Mouse (Mus musculus): ENCODE measurements around the gene A2ml1. TPM values are rescaled to one million over a fixed set of nuclear protein-coding genes. Genes with fewer than 3 reads are reported as not detected.

A2ml1 gene
- polyA plus RNA-seq, 2 experiments: 7.9 to 12.7 TPM

- H3K4me2 ChIP-seq (ENCODE audit: low read depth): no peak overlapping the region
- WGBS (ENCODE audit: insufficient replicate concordance): 60% methylated on average over 5 of the region's 5 CpGs
- no peak for ATAC-seq (ENCODE audit: insufficient read depth)
Measured at GRCm38 (mm10) chr6:128504743-128505142, 76.7 kb downstream of the A2ml1 start.

GRCm38 (mm10) chr6:128495346-128495745 lies 86.1 kb downstream of the A2ml1 start:
- no peaks in the 10 kb centered on the region for H3K27me3 ChIP-seq (ENCODE audit: control insufficient read depth, insufficient read depth, low read length)
- 47% methylated on average over 1 of the region's 1 CpGs for WGBS (ENCODE audit: insufficient replicate concordance)
- DNase-seq (ENCODE audit: low read depth in 3 of 3, low spot score in 3 of 3) (no peak), ATAC-seq (ENCODE audit: insufficient read depth) (no peak)
- H3K27ac ChIP-seq: no peak overlapping the region
- no peak overlapping the region for H3K9ac ChIP-seq (replicated peaks)
- no peak overlapping the region for H3K4me3 ChIP-seq (ENCODE audit: insufficient read depth in 1 of 2, low read depth in 2 of 2, low read length in 2 of 2)
- no peaks in the 10 kb centered on the region for H3K4me1 ChIP-seq (replicated peaks; ENCODE audit: control insufficient read depth in 2 of 2, insufficient read depth in 2 of 2, low read length in 1 of 2)
- TF ChIP-seq EP300 (IDR thresholded peaks at IDR 0.05; ENCODE audit: low read depth) (no peak), CTCF (IDR thresholded peaks at IDR 0.05; ENCODE audit: low read depth) (no peak)
- no peaks in the 10 kb centered on the region; the same call in 1 of the 2 replicates for H3K36me3 ChIP-seq (replicated peaks; ENCODE audit: control insufficient read depth, insufficient read depth, low read depth)
- H3K4me2 ChIP-seq (ENCODE audit: low read depth): no peak overlapping the region
- no peaks in the 10 kb centered on the region for H3K9me3 ChIP-seq (ENCODE audit: control insufficient read depth, low read length)

More at GRCm38 (mm10) chr6:128504743-128505142, 76.7 kb downstream of the A2ml1 start:
- Histone ChIP-seq H3K27me3 (ENCODE audit: control insufficient read depth, insufficient read depth, low read length) (no peaks in the 10 kb centered on the region), H3K36me3 (replicated peaks; ENCODE audit: control insufficient read depth, insufficient read depth, low read depth) (no peaks in the 10 kb centered on the region), H3K9me3 (ENCODE audit: control insufficient read depth, low read length) (no peaks in the 10 kb centered on the region), H3K9ac (replicated peaks) (no peak overlapping the region), H3K4me3 (ENCODE audit: insufficient read depth in 1 of 2, low read depth in 2 of 2, low read length in 2 of 2) (no peak overlapping the region), H3K27ac (no peak overlapping the region), H3K4me1 (replicated peaks; ENCODE audit: control insufficient read depth in 2 of 2, insufficient read depth in 2 of 2, low read length in 1 of 2) (no peaks in the 10 kb centered on the region)
- no peak for TF ChIP-seq EP300 (IDR thresholded peaks at IDR 0.05; ENCODE audit: low read depth)
- TF ChIP-seq CTCF (IDR thresholded peaks at IDR 0.05; ENCODE audit: low read depth): no peak
- no peak for DNase-seq (ENCODE audit: low read depth in 3 of 3, low spot score in 3 of 3)

- H3K4me3 ChIP-seq (ENCODE audit: insufficient read depth in 1 of 2, low read depth in 2 of 2, low read length in 2 of 2): no peak overlapping the region
- H3K36me3 ChIP-seq (replicated peaks; ENCODE audit: control insufficient read depth, insufficient read depth, low read depth): no peaks in the 10 kb centered on the region; the same call in 1 of the 2 replicates
- WGBS (ENCODE audit: insufficient replicate concordance): 56% methylated on average over 15 of the region's 15 CpGs
- H3K27ac ChIP-seq: no peak overlapping the region
- H3K9me3 ChIP-seq (ENCODE audit: control insufficient read depth, low read length): no peaks in the 10 kb centered on the region
- no peak overlapping the region for H3K4me2 ChIP-seq (ENCODE audit: low read depth)
- TF ChIP-seq CTCF (IDR thresholded peaks at IDR 0.05; ENCODE audit: low read depth) (no peak), EP300 (IDR thresholded peaks at IDR 0.05; ENCODE audit: low read depth) (no peak)
- H3K9ac ChIP-seq (replicated peaks): no peak overlapping the region
- DNase-seq (ENCODE audit: low read depth in 3 of 3, low spot score in 3 of 3) (no peak), ATAC-seq (ENCODE audit: insufficient read depth) (no peak)
- H3K27me3 ChIP-seq (ENCODE audit: control insufficient read depth, insufficient read depth, low read length): no peaks in the 10 kb centered on the region
- no peaks in the 10 kb centered on the region for H3K4me1 ChIP-seq (replicated peaks; ENCODE audit: control insufficient read depth in 2 of 2, insufficient read depth in 2 of 2, low read length in 1 of 2)
Measured at GRCm38 (mm10) chr6:128494646-128495331, 86.6 kb downstream of the A2ml1 start.

GRCm38 (mm10) chr6:128491916-128492315 lies 89.5 kb downstream of the A2ml1 start:
- H3K27me3 ChIP-seq (ENCODE audit: control insufficient read depth, insufficient read depth, low read length): no peaks in the 10 kb centered on the region
- 71% methylated on average over 4 of the region's 4 CpGs for WGBS (ENCODE audit: insufficient replicate concordance)
- H3K9ac ChIP-seq (replicated peaks): no peak overlapping the region
- no peak overlapping the region for H3K4me3 ChIP-seq (ENCODE audit: insufficient read depth in 1 of 2, low read depth in 2 of 2, low read length in 2 of 2)
- TF ChIP-seq EP300 (IDR thresholded peaks at IDR 0.05; ENCODE audit: low read depth) (no peak), CTCF (IDR thresholded peaks at IDR 0.05; ENCODE audit: low read depth) (no peak)
- no peak overlapping the region for H3K27ac ChIP-seq
- DNase-seq (ENCODE audit: low read depth in 3 of 3, low spot score in 3 of 3): no peak
- H3K4me2 ChIP-seq (ENCODE audit: low read depth): no peak overlapping the region
- no peaks in the 10 kb centered on the region for H3K9me3 ChIP-seq (ENCODE audit: control insufficient read depth, low read length)
- no peaks in the 10 kb centered on the region for H3K4me1 ChIP-seq (replicated peaks; ENCODE audit: control insufficient read depth in 2 of 2, insufficient read depth in 2 of 2, low read length in 1 of 2)
- no peak for ATAC-seq (ENCODE audit: insufficient read depth)
- no peaks in the 10 kb centered on the region; the same call in 1 of the 2 replicates for H3K36me3 ChIP-seq (replicated peaks; ENCODE audit: control insufficient read depth, insufficient read depth, low read depth)

- Histone ChIP-seq H3K36me3 (replicated peaks; ENCODE audit: control insufficient read depth, insufficient read depth, low read depth) (no peaks in the 10 kb centered on the region; the same call in 1 of the 2 replicates), H3K27ac (no peak overlapping the region), H3K4me2 (ENCODE audit: low read depth) (no peak overlapping the region), H3K4me1 (replicated peaks; ENCODE audit: control insufficient read depth in 2 of 2, insufficient read depth in 2 of 2, low read length in 1 of 2) (no peaks in the 10 kb centered on the region), H3K9me3 (ENCODE audit: control insufficient read depth, low read length) (no peaks in the 10 kb centered on the region), H3K9ac (replicated peaks) (no peak overlapping the region), H3K27me3 (ENCODE audit: control insufficient read depth, insufficient read depth, low read length) (no peaks in the 10 kb centered on the region), H3K4me3 (ENCODE audit: insufficient read depth in 1 of 2, low read depth in 2 of 2, low read length in 2 of 2) (no peak overlapping the region)
- ATAC-seq (ENCODE audit: insufficient read depth) (no peak), DNase-seq (ENCODE audit: low read depth in 3 of 3, low spot score in 3 of 3) (no peak)
- 73% methylated on average over 10 of the region's 10 CpGs for WGBS (ENCODE audit: insufficient replicate concordance)
- TF ChIP-seq EP300 (IDR thresholded peaks at IDR 0.05; ENCODE audit: low read depth): no peak
- TF ChIP-seq CTCF (IDR thresholded peaks at IDR 0.05; ENCODE audit: low read depth): no peak
Measured at GRCm38 (mm10) chr6:128490141-128490540, 91.3 kb downstream of the A2ml1 start.

Other genes with a start within 250 kb of the A2ml1 start
- 2.2 and 2.9 TPM in 2 replicates for gene Tulp3, start 225.8 kb downstream of the A2ml1 start, polyA plus RNA-seq (2012; rRNA removed)
- 1.8 TPM in 2 replicates for gene Tulp3, start 225.8 kb downstream of the A2ml1 start, polyA plus RNA-seq (2014; fragmentation: Nextera tagmentation; extraction: Ambion mirVana)
- 15.3 and 19.0 TPM in 2 replicates for gene Rhno1, start 218.7 kb downstream of the A2ml1 start, polyA plus RNA-seq (2012; rRNA removed)
- gene Rhno1, start 218.7 kb downstream of the A2ml1 start, polyA plus RNA-seq (2014; fragmentation: Nextera tagmentation; extraction: Ambion mirVana): 45.1 and 51.4 TPM in 2 replicates
- gene Foxm1, start 218.6 kb downstream of the A2ml1 start, polyA plus RNA-seq (2012; rRNA removed): 25.2 and 25.5 TPM in 2 replicates
- 12.0 and 12.2 TPM in 2 replicates for gene Foxm1, start 218.6 kb downstream of the A2ml1 start, polyA plus RNA-seq (2014; fragmentation: Nextera tagmentation; extraction: Ambion mirVana)
- 0.07 and 0.08 TPM in 2 replicates for gene Tex52, start 206.2 kb downstream of the A2ml1 start, polyA plus RNA-seq (2012; rRNA removed)
- not detected in 2 replicates for gene Tex52, start 206.2 kb downstream of the A2ml1 start, polyA plus RNA-seq (2014; fragmentation: Nextera tagmentation; extraction: Ambion mirVana)
- gene Gm44596, start 206.1 kb downstream of the A2ml1 start, polyA plus RNA-seq (2012; rRNA removed): not detected in 2 replicates
- not detected in 2 replicates for gene Gm44596, start 206.1 kb downstream of the A2ml1 start, polyA plus RNA-seq (2014; fragmentation: Nextera tagmentation; extraction: Ambion mirVana)
- gene Nrip2, start 182.3 kb downstream of the A2ml1 start, polyA plus RNA-seq (2012; rRNA removed): 0.70 and 0.95 TPM in 2 replicates
- 1.3 and 1.5 TPM in 2 replicates for gene Nrip2, start 182.3 kb downstream of the A2ml1 start, polyA plus RNA-seq (2014; fragmentation: Nextera tagmentation; extraction: Ambion mirVana)
- gene Itfg2, start 156.7 kb downstream of the A2ml1 start, polyA plus RNA-seq (2012; rRNA removed): 9.4 and 9.8 TPM in 2 replicates
- 8.7 and 11.9 TPM in 2 replicates for gene Itfg2, start 156.7 kb downstream of the A2ml1 start, polyA plus RNA-seq (2014; fragmentation: Nextera tagmentation; extraction: Ambion mirVana)
- gene Fkbp4, start 142.9 kb downstream of the A2ml1 start, polyA plus RNA-seq (2012; rRNA removed): 86.7 and 121 TPM in 2 replicates
- 158 and 179 TPM in 2 replicates for gene Fkbp4, start 142.9 kb downstream of the A2ml1 start, polyA plus RNA-seq (2014; fragmentation: Nextera tagmentation; extraction: Ambion mirVana)
- gene Pzp, start 54.9 kb downstream of the A2ml1 start, polyA plus RNA-seq (2012; rRNA removed): 119 and 187 TPM in 2 replicates
- 201 and 204 TPM in 2 replicates for gene Pzp, start 54.9 kb downstream of the A2ml1 start, polyA plus RNA-seq (2014; fragmentation: Nextera tagmentation; extraction: Ambion mirVana)
- 0.03 and 0.11 TPM in 2 replicates for gene Klrb1a, start 41.9 kb upstream of the A2ml1 start, polyA plus RNA-seq (2012; rRNA removed)
- gene Klrb1a, start 41.9 kb upstream of the A2ml1 start, polyA plus RNA-seq (2014; fragmentation: Nextera tagmentation; extraction: Ambion mirVana): 0.14 and 0.55 TPM in 2 replicates
- 0.06 and 0.07 TPM in 2 replicates for gene Clec2h, start 80.8 kb upstream of the A2ml1 start, polyA plus RNA-seq (2012; rRNA removed)
- 0.14 TPM in 1 of 2 replicates, not detected in the other for gene Clec2h, start 80.8 kb upstream of the A2ml1 start, polyA plus RNA-seq (2014; fragmentation: Nextera tagmentation; extraction: Ambion mirVana)
- not detected in 2 replicates for gene Klrb1, start 141.5 kb upstream of the A2ml1 start, polyA plus RNA-seq (2012; rRNA removed)
- not detected in 2 replicates for gene Klrb1, start 141.5 kb upstream of the A2ml1 start, polyA plus RNA-seq (2014; fragmentation: Nextera tagmentation; extraction: Ambion mirVana)
- 0.04 and 0.09 TPM in 2 replicates for gene Klrb1c, start 207.6 kb upstream of the A2ml1 start, polyA plus RNA-seq (2012; rRNA removed)
- gene Klrb1c, start 207.6 kb upstream of the A2ml1 start, polyA plus RNA-seq (2014; fragmentation: Nextera tagmentation; extraction: Ambion mirVana): 0.09 and 0.25 TPM in 2 replicates
- gene Gm44511, start 244.7 kb upstream of the A2ml1 start, polyA plus RNA-seq (2012; rRNA removed): not detected in 2 replicates
- not detected in 2 replicates for gene Gm44511, start 244.7 kb upstream of the A2ml1 start, polyA plus RNA-seq (2014; fragmentation: Nextera tagmentation; extraction: Ambion mirVana)
- gene Klrb1b, start 244.7 kb upstream of the A2ml1 start, polyA plus RNA-seq (2012; rRNA removed): 0.08 and 0.18 TPM in 2 replicates
- 0.13 TPM in 1 of 2 replicates, not detected in the other for gene Klrb1b, start 244.7 kb upstream of the A2ml1 start, polyA plus RNA-seq (2014; fragmentation: Nextera tagmentation; extraction: Ambion mirVana)

Measured in liver, embryonic 14.5 days (tissue).